Mouse (Mus musculus) liver, embryonic 16.5 days (tissue): ENCODE results near the gene Cadm1. TPM values are rescaled to one million over a fixed set of nuclear protein-coding genes. Genes with fewer than 3 reads are reported as not detected.

Source experiments
- ATAC-seq: fragments of 200-750 bp; cut with Nextera tagmentation; 2 replicates; pipeline ENCODE4 v1.8.0; 2017; ENCODE audit warnings: low read depth, mild to moderate bottlenecking, moderate number of reproducible peaks, moderate library complexity
- H3K27ac ChIP-seq: fragments of 300-500 bp; sonication (generic); 2 replicates; pipeline ENCODE4 v1.5.1; 2014; ENCODE audit warnings: mild to moderate bottlenecking, low read length
- H3K27me3 ChIP-seq: fragments of 300-500 bp; sonication (generic); 2 replicates; pipeline ENCODE4 v1.6.1; 2014; ENCODE audit warnings: low read depth, low read length, mixed read lengths; ENCODE audit not compliant: control insufficient read depth, insufficient read depth
- H3K36me3 ChIP-seq: fragments of 300-500 bp; sonication (generic); 2 replicates; pipeline ENCODE4 v1.6.1; 2014; ENCODE audit warnings: mild to moderate bottlenecking; ENCODE audit not compliant: control insufficient read depth, insufficient read depth
- H3K4me1 ChIP-seq: fragments of 300-500 bp; sonication (generic); 2 replicates; pipeline ENCODE4 v1.6.1; 2014; ENCODE audit warnings: low read depth, low read length, mixed read lengths; ENCODE audit not compliant: control insufficient read depth
- H3K4me2 ChIP-seq: fragments of 300-500 bp; sonication (generic); 2 replicates; pipeline ENCODE4 v1.6.1; 2014; ENCODE audit warnings: low read depth, low read length, mixed read lengths
- H3K4me3 ChIP-seq: fragments of 300-500 bp; sonication (generic); 2 replicates; pipeline ENCODE4 v1.5.1; 2014; ENCODE audit warnings: low read depth, mild to moderate bottlenecking, low read length
- H3K9ac ChIP-seq: fragments of 300-500 bp; sonication (generic); 2 replicates; pipeline ENCODE4 v1.6.1; 2014; ENCODE audit warnings: low read depth, low read length
- H3K9me3 ChIP-seq: fragments of 300-500 bp; sonication (generic); replicated peaks from 2 replicates; pipeline ENCODE4 v1.6.1; 2016; ENCODE audit warnings: low read length; ENCODE audit not compliant: control insufficient read depth
- WGBS: fragments of 180-500 bp; shearing (Covaris S2); extraction: QIAGEN DNeasy Blood & Tissue Kit; methylation state at CpG from one replicate; pipeline ENCODE4 v1.1.7; 2014; ENCODE audit not compliant: insufficient replicate concordance; 5-methylcytosine and 5-hydroxymethylcytosine counted together
- polyA plus RNA-seq: library from polyadenylated mRNA; unstranded; fragments of >200 nt; fragmentation: Nextera tagmentation; extraction: Ambion mirVana; gene quantifications from 2 replicates; pipeline ENCODE4 v1.2.1, GENCODE M21; 2015

The Cadm1 gene
- polyA plus RNA-seq, 1 experiment from 2014 or later: 8.3 TPM

GRCm38 (mm10) chr9:47567873-47568272 lies 37.9 kb downstream of the Cadm1 start:
- H3K36me3 ChIP-seq: no peaks in the 10 kb centered on the region
- H3K4me2 ChIP-seq: no peak overlapping the region
- no peak overlapping the region for H3K4me3 ChIP-seq
- no peaks in the 10 kb centered on the region; the same call in 1 of the 2 replicates for H3K4me1 ChIP-seq
- no peak for ATAC-seq
- no peaks in the 10 kb centered on the region for H3K9me3 ChIP-seq
- no peaks in the 10 kb centered on the region for H3K27me3 ChIP-seq
- WGBS: 66% methylated on average over 6 of the region's 6 CpGs
- H3K27ac ChIP-seq: no peak overlapping the region
- no peak overlapping the region for H3K9ac ChIP-seq

DNA sequence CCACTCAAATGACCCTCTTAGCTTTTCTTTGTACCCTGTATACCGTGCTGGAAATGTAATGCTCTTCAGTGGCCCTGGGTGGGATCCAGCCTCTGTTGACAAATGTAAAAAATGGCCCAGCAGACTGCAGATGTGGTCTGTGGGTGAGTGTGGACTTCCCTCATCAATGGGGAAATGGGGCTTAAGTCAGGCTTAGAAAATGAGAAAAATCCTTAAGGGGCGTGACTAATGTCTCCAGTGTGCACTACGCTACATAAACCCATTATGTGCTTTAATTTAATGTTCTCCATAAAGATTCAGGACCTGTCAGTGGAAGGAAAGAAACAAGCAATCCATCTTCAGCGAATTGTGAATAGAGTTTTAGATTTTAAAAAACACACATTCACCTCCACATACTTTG lies 40.2 kb downstream of the Cadm1 start:
- Histone ChIP-seq H3K9me3 (no peaks in the 10 kb centered on the region), H3K9ac (no peak overlapping the region), H3K4me2 (no peak overlapping the region), H3K4me3 (no peak overlapping the region), H3K27me3 (no peaks in the 10 kb centered on the region), H3K4me1 (no peaks in the 10 kb centered on the region; the same call in 1 of the 2 replicates), H3K27ac (no peak overlapping the region), H3K36me3 (no peaks in the 10 kb centered on the region)
- no peak for ATAC-seq
- 60% methylated on average over 4 of the region's 4 CpGs for WGBS

DNA sequence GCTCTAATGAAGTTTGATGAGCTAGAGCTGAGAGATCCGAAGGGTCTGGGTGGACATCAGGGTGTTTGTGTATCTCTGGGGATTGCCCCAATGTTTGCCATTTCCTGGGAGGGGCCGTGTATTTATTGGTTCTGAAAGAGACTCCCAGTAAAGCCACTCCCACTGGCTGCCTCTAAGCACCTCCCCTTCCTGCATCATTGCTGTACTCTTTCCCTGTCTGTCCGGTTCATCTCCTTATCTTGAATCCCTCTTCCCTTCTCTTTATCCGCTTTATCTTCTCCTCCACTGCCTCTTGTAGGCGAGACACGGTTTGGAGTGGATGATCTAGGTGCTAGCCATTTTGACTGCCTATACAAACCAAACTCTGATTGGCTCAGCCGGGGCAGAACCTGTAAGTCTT lies 41.5 kb downstream of the Cadm1 start:
- H3K27me3 ChIP-seq: no peaks in the 10 kb centered on the region
- no peaks in the 10 kb centered on the region for H3K9me3 ChIP-seq
- no peak overlapping the region for H3K27ac ChIP-seq
- no peak for ATAC-seq
- WGBS: 52% methylated on average over 7 of the region's 7 CpGs
- no peak overlapping the region for H3K4me3 ChIP-seq
- H3K9ac ChIP-seq: no peak overlapping the region
- no peak overlapping the region for H3K4me2 ChIP-seq
- H3K36me3 ChIP-seq: no peaks in the 10 kb centered on the region
- no peaks in the 10 kb centered on the region; the same call in 1 of the 2 replicates for H3K4me1 ChIP-seq

DNA sequence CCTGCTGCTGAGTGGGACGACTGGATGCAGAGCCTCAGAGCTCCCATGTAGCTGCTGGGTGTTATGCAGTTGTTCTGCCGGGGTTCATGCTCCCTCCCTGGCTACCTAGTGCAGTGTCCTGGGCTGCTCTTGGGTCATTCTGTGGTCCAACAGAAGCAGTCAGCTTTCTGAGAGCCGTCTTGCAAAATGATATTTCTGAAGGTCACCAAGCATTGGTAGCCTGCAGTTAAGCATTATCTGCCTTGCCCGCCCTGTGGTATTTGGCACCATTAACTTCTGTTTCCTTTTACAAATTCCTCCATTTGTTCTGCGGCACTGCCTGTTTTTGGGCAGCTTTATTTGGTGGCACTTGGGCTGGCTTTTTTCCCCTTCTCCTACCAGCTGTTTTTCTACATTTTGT lies 42.2 kb downstream of the Cadm1 start:
- no peaks in the 10 kb centered on the region; the same call in 1 of the 2 replicates for H3K4me1 ChIP-seq
- H3K27me3 ChIP-seq: no peaks in the 10 kb centered on the region
- 53% methylated on average over 5 of the region's 5 CpGs for WGBS
- H3K9me3 ChIP-seq: no peaks in the 10 kb centered on the region
- no peak overlapping the region for H3K4me3 ChIP-seq
- H3K9ac ChIP-seq: no peak overlapping the region
- no peak overlapping the region for H3K27ac ChIP-seq
- no peak for ATAC-seq
- no peaks in the 10 kb centered on the region for H3K36me3 ChIP-seq
- no peak overlapping the region for H3K4me2 ChIP-seq

- H3K4me1 ChIP-seq: no peaks in the 10 kb centered on the region; the same call in 1 of the 2 replicates
- no peaks in the 10 kb centered on the region for H3K27me3 ChIP-seq
- 65% methylated on average over 7 of the region's 7 CpGs for WGBS
- H3K36me3 ChIP-seq: no peaks in the 10 kb centered on the region
- H3K9me3 ChIP-seq: no peaks in the 10 kb centered on the region
- H3K4me3 ChIP-seq: no peak overlapping the region
- no peak overlapping the region for H3K4me2 ChIP-seq
- ATAC-seq: no peak
- H3K9ac ChIP-seq: no peak overlapping the region
- H3K27ac ChIP-seq: no peak overlapping the region
Observed at GRCm38 (mm10) chr9:47573456-47573855, 43.5 kb downstream of the Cadm1 start.

DNA sequence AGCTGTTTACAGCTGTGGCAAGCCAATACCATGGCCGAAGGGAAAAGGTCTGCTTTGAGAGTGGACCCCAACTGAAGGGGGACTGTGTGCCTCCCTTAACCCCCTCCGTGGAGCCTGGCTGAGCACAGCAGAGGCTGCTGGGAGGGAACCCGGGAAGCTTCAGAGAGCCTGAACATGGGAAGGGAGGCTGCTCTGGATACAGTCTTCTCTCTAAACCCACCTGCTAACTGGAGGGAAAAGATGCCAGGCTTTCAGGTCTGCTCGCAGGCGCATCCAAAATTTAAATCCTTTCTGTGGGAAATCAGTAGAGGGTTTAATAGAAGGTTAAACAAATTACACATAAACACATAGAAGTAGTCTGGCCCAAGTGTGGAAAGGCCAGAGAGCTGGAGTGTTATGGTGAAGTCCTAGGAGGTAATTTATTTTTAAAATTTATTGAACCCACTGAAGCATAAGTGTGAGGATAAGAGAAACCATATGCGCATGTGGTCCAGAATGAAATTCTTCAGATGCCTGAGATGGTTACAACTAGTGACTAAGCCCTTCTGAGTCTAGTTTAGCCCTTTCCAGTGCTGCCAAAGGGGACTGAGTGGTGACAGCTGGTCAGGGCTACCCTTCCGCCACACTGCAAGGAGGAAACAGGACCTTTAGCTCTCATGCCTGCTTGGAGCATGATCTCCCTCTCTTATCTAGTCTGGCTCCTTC lies 44.9 kb downstream of the Cadm1 start:
- WGBS: 63% methylated on average over 7 of the region's 7 CpGs
- Histone ChIP-seq H3K27me3 (no peaks in the 10 kb centered on the region), H3K9ac (no peak overlapping the region), H3K4me1 (no peaks in the 10 kb centered on the region; the same call in 1 of the 2 replicates), H3K36me3 (no peaks in the 10 kb centered on the region), H3K4me2 (no peak overlapping the region), H3K9me3 (no peaks in the 10 kb centered on the region), H3K4me3 (no peak overlapping the region), H3K27ac (no peak overlapping the region)
- ATAC-seq: no peak

DNA sequence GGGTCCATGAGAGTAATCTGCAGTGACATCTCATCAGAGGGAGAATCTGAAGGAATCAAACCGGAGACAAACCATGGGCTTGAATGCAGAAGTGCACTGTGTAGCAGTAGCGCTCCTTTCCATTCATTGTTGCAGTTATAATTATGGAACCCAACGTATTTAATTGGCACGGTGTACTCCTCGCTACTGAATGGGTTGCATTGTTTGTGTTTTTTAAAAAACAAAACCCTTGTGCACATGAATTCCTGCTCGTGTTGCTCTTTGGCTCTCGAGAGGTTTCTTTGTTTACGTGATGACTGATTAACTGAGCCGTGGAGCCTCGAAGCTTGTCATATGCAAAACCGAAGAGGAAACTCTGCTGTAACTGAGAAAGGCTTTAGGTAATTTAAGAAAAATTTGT lies 45.8 kb downstream of the Cadm1 start:
- Histone ChIP-seq H3K9me3 (no peaks in the 10 kb centered on the region), H3K27ac (no peak overlapping the region), H3K36me3 (no peaks in the 10 kb centered on the region), H3K27me3 (no peaks in the 10 kb centered on the region), H3K9ac (no peak overlapping the region), H3K4me1 (no peaks in the 10 kb centered on the region; the same call in 1 of the 2 replicates), H3K4me2 (no peak overlapping the region), H3K4me3 (no peak overlapping the region)
- WGBS: 65% methylated on average over 11 of the region's 11 CpGs
- no peak for ATAC-seq

DNA sequence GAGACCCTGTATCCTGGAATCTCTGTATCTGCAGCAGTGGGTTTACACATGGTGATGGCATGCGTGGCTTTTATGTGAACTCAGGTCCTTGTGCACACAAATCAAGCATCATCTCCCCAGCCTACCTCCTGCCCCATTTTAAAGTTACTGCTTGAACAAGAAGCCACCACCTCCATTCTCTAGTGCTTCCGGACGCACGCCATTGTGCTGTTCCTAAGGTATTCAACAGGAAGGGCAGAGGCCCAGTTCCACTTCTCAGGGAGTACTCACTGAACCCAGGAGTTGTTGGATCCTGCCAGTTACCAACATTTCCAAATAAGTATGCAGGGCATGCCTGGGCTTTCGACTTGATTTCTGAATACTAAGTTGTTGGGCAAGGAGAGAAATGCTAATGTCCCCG lies 49.5 kb downstream of the Cadm1 start:
- no peak for ATAC-seq
- WGBS: 69% methylated on average over 6 of the region's 6 CpGs
- Histone ChIP-seq H3K27ac (no peak overlapping the region), H3K9me3 (no peaks in the 10 kb centered on the region), H3K4me1 (no peaks in the 10 kb centered on the region), H3K27me3 (no peaks in the 10 kb centered on the region), H3K9ac (no peak overlapping the region), H3K36me3 (no peaks in the 10 kb centered on the region), H3K4me2 (no peak overlapping the region), H3K4me3 (no peak overlapping the region)

GRCm38 (mm10) chr9:47581576-47582365 lies 51.8 kb downstream of the Cadm1 start:
- ATAC-seq: no peak
- WGBS: 45% methylated on average over 6 of the region's 6 CpGs
- Histone ChIP-seq H3K9me3 (no peaks in the 10 kb centered on the region), H3K36me3 (no peaks in the 10 kb centered on the region), H3K4me3 (no peak overlapping the region), H3K4me1 (no peaks in the 10 kb centered on the region), H3K27ac (no peak overlapping the region), H3K4me2 (no peak overlapping the region), H3K9ac (no peak overlapping the region), H3K27me3 (no peaks in the 10 kb centered on the region)
